Mouse (Mus musculus): ENCODE data around the gene Uggt1. TPM values are rescaled to one million over a fixed set of nuclear protein-coding genes. Genes with fewer than 3 reads are reported as not detected.

Gene Uggt1
- polyA plus RNA-seq, 1 experiment from 2014 or later, result 53.1 TPM

GRCm38 (mm10) chr1:36125076-36125475 is 119.4 kb downstream of the Uggt1 start:
- Histone ChIP-seq H3K4me3 (no peak overlapping the region), H3K4me1 (no peaks in the 10 kb centered on the region), H3K9me3 (no peaks in the 10 kb centered on the region), H3K36me3 (no peaks in the 10 kb centered on the region), H3K9ac (no peak overlapping the region), H3K27ac (no peak overlapping the region), H3K27me3 (replicated peaks) (no peaks in the 10 kb centered on the region), H3K4me2 (replicated peaks) (no peak overlapping the region)
- 39% methylated on average over 7 of the region's 7 CpGs for WGBS
- ATAC-seq (ENCODE audit: low FRiP score, low read depth), result no peak

- Histone ChIP-seq H3K27me3 (replicated peaks) (no peaks in the 10 kb centered on the region), H3K9ac (no peak overlapping the region), H3K4me3 (no peak overlapping the region), H3K9me3 (no peaks in the 10 kb centered on the region), H3K4me2 (replicated peaks) (no peak overlapping the region), H3K27ac (no peak overlapping the region), H3K4me1 (no peaks in the 10 kb centered on the region), H3K36me3 (no peaks in the 10 kb centered on the region)
- WGBS, result 89% methylated on average over 8 of the region's 8 CpGs
- ATAC-seq (ENCODE audit: low FRiP score, low read depth), result no peak
Measured at GRCm38 (mm10) chr1:36121172-36121571, 123.3 kb downstream of the Uggt1 start.

DNA sequence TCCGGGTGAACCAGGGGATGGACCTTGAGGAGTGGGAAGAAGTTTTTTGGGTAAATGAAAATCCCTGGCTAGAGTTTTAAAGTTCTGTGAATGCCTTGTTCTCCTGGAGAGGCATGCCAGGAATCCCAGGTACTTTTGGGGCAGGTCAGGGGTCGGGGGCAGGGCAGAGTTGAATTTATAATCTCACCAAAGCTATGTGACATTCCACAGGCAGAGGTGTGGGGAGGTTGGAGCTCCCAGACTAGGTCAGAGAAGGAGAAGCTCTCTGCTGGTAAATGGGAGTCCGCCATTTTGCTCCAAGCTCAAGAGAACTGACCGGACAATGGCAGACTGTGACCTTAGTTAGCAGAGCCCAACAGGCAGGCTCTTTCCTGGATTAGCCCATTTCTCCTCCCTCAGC is 125.1 kb downstream of the Uggt1 start:
- Histone ChIP-seq H3K27me3 (replicated peaks) (no peaks in the 10 kb centered on the region), H3K36me3 (no peaks in the 10 kb centered on the region), H3K9me3 (no peaks in the 10 kb centered on the region), H3K27ac (no peak overlapping the region), H3K4me3 (no peak overlapping the region), H3K4me1 (no peaks in the 10 kb centered on the region), H3K4me2 (replicated peaks) (no peak overlapping the region), H3K9ac (no peak overlapping the region)
- 85% methylated on average over 4 of the region's 4 CpGs for WGBS
- no peak for ATAC-seq (ENCODE audit: low FRiP score, low read depth)

DNA sequence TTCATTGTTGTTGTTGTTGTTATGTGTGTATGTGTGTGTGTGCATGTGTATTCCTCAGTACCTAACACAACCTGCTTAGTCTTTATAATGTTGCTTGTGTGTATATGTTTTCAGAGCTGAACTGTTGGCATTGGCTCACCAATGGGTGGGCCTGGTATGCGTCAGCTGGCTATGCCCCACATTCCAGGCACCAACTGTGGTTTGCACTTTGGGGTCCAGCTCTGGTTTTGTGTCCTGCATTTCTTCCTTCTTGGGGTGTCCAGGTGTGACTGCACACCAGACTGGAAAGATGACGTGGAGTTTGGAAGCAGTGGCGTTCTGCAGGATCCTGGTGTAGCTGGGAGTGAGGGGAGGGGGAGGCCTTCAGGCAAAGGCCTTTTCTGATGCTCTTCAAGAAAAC is 125.6 kb downstream of the Uggt1 start:
- Histone ChIP-seq H3K4me3 (no peak overlapping the region), H3K27ac (no peak overlapping the region), H3K4me2 (replicated peaks) (no peak overlapping the region), H3K36me3 (no peaks in the 10 kb centered on the region), H3K4me1 (no peaks in the 10 kb centered on the region), H3K9ac (no peak overlapping the region), H3K27me3 (replicated peaks) (no peaks in the 10 kb centered on the region), H3K9me3 (no peaks in the 10 kb centered on the region)
- 91% methylated on average over 3 of the region's 3 CpGs for WGBS
- no peak for ATAC-seq (ENCODE audit: low FRiP score, low read depth)

GRCm38 (mm10) chr1:36118061-36118685 is 126.3 kb downstream of the Uggt1 start:
- Histone ChIP-seq H3K27ac (no peak overlapping the region), H3K4me3 (no peak overlapping the region), H3K9ac (no peak overlapping the region), H3K36me3 (no peaks in the 10 kb centered on the region), H3K4me1 (no peaks in the 10 kb centered on the region), H3K4me2 (replicated peaks) (no peak overlapping the region), H3K27me3 (replicated peaks) (no peaks in the 10 kb centered on the region), H3K9me3 (no peaks in the 10 kb centered on the region)
- no peak for ATAC-seq (ENCODE audit: low FRiP score, low read depth)
- 78% methylated on average over 9 of the region's 9 CpGs for WGBS

DNA sequence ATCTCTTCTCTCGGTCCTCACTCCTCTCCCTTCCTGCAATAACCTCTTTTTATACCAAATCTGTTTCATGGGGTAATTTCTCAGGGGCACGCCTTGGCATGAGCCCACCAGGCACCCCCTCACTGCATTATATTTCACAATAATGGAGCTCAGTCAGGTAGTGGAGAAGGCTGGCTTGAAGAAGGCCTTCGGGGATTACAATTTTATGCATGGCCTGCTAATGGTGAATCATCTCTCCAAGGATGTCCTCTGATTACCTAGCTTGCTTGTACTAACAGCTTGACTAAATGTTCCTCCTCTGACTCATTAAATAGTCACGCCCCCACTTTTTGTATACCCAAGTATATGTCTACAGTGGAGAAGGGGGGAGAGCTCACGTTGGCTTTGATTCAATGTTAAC is 128.0 kb downstream of the Uggt1 start:
- Histone ChIP-seq H3K9ac (no peak overlapping the region), H3K9me3 (no peaks in the 10 kb centered on the region), H3K27me3 (replicated peaks) (no peaks in the 10 kb centered on the region), H3K4me3 (no peak overlapping the region), H3K4me1 (no peaks in the 10 kb centered on the region), H3K36me3 (no peaks in the 10 kb centered on the region), H3K27ac (no peak overlapping the region), H3K4me2 (replicated peaks) (no peak overlapping the region)
- no peak for ATAC-seq (ENCODE audit: low FRiP score, low read depth)
- WGBS, result 88% methylated on average over 5 of the region's 5 CpGs

DNA sequence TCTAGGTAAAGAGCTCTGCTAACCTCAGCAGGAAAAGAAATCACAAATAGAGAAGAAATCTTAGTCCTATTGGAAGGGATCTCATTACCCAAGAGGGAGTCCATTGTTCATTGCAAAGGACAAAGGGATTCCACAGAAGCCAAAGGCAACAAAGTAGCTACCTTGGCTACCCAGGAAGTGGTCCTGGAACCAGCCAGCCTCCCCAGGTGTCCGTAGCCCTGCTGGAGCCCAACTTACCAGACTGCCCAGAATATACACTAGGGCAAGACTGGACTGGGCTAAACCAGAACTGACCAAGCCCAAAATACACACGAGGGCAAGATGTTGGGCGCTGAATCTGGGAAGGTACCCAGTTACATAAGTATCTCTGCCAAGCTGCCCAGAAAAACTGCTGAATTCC is 129.7 kb downstream of the Uggt1 start:
- H3K36me3 ChIP-seq, result no peaks in the 10 kb centered on the region
- 83% methylated on average over 3 of the region's 3 CpGs for WGBS
- H3K9me3 ChIP-seq, result no peaks in the 10 kb centered on the region
- no peak overlapping the region for H3K27ac ChIP-seq
- H3K27me3 ChIP-seq (replicated peaks), result no peaks in the 10 kb centered on the region
- ATAC-seq (ENCODE audit: low FRiP score, low read depth), result no peak
- no peak overlapping the region for H3K4me3 ChIP-seq
- H3K9ac ChIP-seq, result no peak overlapping the region
- H3K4me1 ChIP-seq, result no peaks in the 10 kb centered on the region
- no peak overlapping the region for H3K4me2 ChIP-seq (replicated peaks)

DNA sequence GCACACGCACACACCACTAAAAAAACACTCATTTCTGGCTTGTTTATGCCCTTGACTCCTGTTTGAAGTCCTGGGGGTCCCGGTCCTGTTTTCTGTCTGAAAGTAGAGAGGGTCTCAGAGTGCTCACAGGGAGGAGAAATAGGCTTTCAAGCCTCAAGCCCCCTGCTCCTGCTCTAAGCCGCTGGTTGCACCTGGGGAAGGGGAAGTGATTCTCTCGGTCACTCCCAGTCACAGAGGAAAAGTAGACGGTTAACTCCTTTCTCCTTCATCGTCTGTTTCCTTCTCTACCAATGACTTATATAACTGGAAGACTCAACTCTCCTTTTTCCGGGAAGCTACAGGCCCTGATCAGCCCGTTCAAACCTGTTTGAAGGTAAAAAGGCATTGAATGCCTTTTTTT is 130.8 kb downstream of the Uggt1 start:
- H3K4me1 ChIP-seq, result no peaks in the 10 kb centered on the region
- H3K9ac ChIP-seq, result no peak overlapping the region
- H3K27me3 ChIP-seq (replicated peaks), result no peaks in the 10 kb centered on the region
- no peak for ATAC-seq (ENCODE audit: low FRiP score, low read depth)
- no peak overlapping the region for H3K4me3 ChIP-seq
- H3K4me2 ChIP-seq (replicated peaks), result no peak overlapping the region
- 86% methylated on average over 8 of the region's 8 CpGs for WGBS
- H3K36me3 ChIP-seq, result no peaks in the 10 kb centered on the region
- H3K9me3 ChIP-seq, result no peaks in the 10 kb centered on the region
- no peak overlapping the region for H3K27ac ChIP-seq

GRCm38 (mm10) chr1:36112665-36113064 is 131.9 kb downstream of the Uggt1 start:
- Histone ChIP-seq H3K27ac (no peak overlapping the region), H3K27me3 (replicated peaks) (no peaks in the 10 kb centered on the region), H3K4me2 (replicated peaks) (no peak overlapping the region), H3K9me3 (no peaks in the 10 kb centered on the region), H3K4me3 (no peak overlapping the region), H3K36me3 (no peaks in the 10 kb centered on the region), H3K4me1 (no peaks in the 10 kb centered on the region), H3K9ac (no peak overlapping the region)
- WGBS, result 91% methylated on average over 3 of the region's 3 CpGs
- no peak for ATAC-seq (ENCODE audit: low FRiP score, low read depth)

GRCm38 (mm10) chr1:36109987-36110386 is 134.5 kb downstream of the Uggt1 start:
- H3K9me3 ChIP-seq, result no peaks in the 10 kb centered on the region
- peaks cover 19% of the 10 kb centered on the region for H3K36me3 ChIP-seq
- H3K4me1 ChIP-seq, result no peaks in the 10 kb centered on the region
- ATAC-seq (ENCODE audit: low FRiP score, low read depth), result no peak
- H3K4me2 ChIP-seq (replicated peaks), result no peak overlapping the region
- WGBS, result 88% methylated on average over 4 of the region's 4 CpGs
- H3K27ac ChIP-seq, result no peak overlapping the region
- H3K27me3 ChIP-seq (replicated peaks), result no peaks in the 10 kb centered on the region
- no peak overlapping the region for H3K4me3 ChIP-seq
- no peak overlapping the region for H3K9ac ChIP-seq

GRCm38 (mm10) chr1:36105917-36106706 is 138.4 kb downstream of the Uggt1 start:
- 90% methylated on average over 11 of the region's 11 CpGs for whole genome bisulfite sequencing
- peaks cover 55% of the 10 kb centered on the region for H3K36me3 ChIP-seq

DNA sequence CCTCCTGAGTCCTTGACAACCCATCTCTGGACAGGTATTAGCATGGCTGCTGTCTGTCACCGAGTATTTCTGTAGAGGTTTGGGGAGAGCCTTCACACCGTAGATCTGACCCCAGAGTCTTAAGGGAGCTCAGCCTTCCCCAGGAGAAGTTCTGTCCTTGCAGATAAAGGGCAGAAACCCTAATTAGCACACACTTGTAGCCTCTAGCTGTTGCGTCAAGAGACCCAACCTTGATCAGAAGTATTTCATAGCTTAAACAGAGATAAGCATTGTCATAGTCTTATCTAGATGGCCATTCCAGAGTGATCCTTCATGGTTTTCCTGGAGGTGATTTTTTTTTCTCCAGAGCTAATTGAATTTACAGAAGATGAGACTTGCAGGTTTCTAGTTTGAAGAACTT is 144.1 kb downstream of the Uggt1 start:
- 93% methylated on average over 3 of the region's 3 CpGs for WGBS
- ATAC-seq (ENCODE audit: low FRiP score, low read depth), result no peak
- H3K4me3 ChIP-seq, result no peak overlapping the region
- peaks cover 54% of the 10 kb centered on the region for H3K36me3 ChIP-seq
- no peaks in the 10 kb centered on the region for H3K9me3 ChIP-seq
- no peaks in the 10 kb centered on the region for H3K4me1 ChIP-seq
- H3K27ac ChIP-seq, result no peak overlapping the region
- H3K27me3 ChIP-seq (replicated peaks), result no peaks in the 10 kb centered on the region
- no peak overlapping the region for H3K4me2 ChIP-seq (replicated peaks)
- H3K9ac ChIP-seq, result no peak overlapping the region

More at GRCm38 (mm10) chr1:36105917-36106706, 138.4 kb downstream of the Uggt1 start:
- H3K9ac ChIP-seq, result no peak overlapping the region
- no peak overlapping the region for H3K4me3 ChIP-seq
- no peaks in the 10 kb centered on the region for H3K9me3 ChIP-seq
- no peak for ATAC-seq (ENCODE audit: low FRiP score, low read depth)
- H3K4me1 ChIP-seq, result no peaks in the 10 kb centered on the region
- H3K4me2 ChIP-seq (replicated peaks), result no peak overlapping the region
- no peaks in the 10 kb centered on the region for H3K27me3 ChIP-seq (replicated peaks)
- no peak overlapping the region for H3K27ac ChIP-seq

GRCm38 (mm10) chr1:36098432-36098831 is 146.1 kb downstream of the Uggt1 start:
- Histone ChIP-seq H3K9ac (no peak overlapping the region), H3K9me3 (no peaks in the 10 kb centered on the region), H3K36me3 (peaks cover 52% of the 10 kb centered on the region), H3K27ac (no peak overlapping the region), H3K27me3 (replicated peaks) (no peaks in the 10 kb centered on the region), H3K4me2 (replicated peaks) (no peak overlapping the region), H3K4me3 (no peak overlapping the region), H3K4me1 (no peaks in the 10 kb centered on the region)
- no peak for ATAC-seq (ENCODE audit: low FRiP score, low read depth)
- 91% methylated on average over 4 of the region's 4 CpGs for WGBS
